Mouse (Mus musculus) telencephalon, adult 2 months (tissue): ENCODE results near the gene Vars2.

Experiments used
- DNase-seq: peaks from one replicate; pipeline ENCODE4 v3.0.0-alpha.2; 2011; ENCODE audit warnings: low read depth, low spot score

The Vars2 gene

DNA sequence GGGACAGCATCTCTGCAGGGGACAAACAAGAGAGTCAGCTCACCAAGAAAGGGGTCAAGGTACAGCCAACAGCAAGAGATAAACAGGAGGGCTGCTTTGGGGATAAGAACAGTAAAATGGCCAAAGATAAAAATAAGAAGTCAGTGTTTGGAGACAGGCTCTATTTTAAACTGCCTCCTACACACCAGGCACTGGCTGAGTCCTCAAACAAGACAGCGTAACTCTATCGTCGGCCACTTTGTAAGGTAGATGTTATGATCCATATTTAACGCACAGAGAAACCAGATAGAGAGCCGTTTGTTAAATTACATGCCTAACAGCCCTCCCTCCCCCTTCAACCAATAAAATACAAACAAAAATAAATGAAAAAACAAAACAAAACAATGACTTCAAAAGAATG is 26.5 kb upstream of the Vars2 start:
- DNase-seq, result no peak

- DNase-seq, result no peak
Measured at GRCm38 (mm10) chr17:35692368-35692767, 25.0 kb upstream of the Vars2 start.

GRCm38 (mm10) chr17:35691811-35692210 is 24.4 kb upstream of the Vars2 start:
- no peak for DNase-seq

DNA sequence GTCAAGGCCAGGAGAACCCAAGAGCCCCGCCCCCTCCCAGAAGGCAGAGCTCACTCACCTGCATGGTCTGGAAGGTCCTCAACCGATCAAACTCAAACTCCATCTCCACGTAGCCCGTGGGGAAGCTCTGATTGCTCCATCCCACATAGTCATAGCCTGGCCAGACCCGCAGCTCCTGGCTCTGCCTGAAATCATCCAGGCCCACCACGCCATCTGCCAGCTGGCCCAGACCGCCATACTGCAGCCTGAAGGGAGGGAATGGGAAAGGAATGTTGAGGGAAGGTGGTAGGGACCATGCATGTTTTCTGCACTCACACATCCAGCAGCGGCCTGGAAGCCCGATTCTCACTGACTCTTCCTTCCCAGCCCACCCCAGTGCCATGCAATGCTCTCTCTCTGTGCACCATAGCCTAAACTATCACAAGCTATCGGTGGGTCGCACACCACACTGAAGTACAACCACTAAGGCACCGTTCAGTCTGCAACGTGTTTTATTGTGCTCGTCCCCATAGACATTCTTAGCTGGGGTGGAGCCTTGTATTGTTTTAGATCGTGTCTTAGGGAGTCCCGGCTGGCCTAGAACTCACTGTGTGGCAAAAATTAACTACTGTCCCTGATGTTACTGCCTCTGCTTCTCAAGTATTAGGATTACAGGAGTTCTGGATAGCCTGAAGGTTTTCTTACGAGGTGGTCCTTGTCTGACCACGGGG is 22.7 kb upstream of the Vars2 start:
- DNase-seq, result no peak

GRCm38 (mm10) chr17:35688347-35689175 is 21.2 kb upstream of the Vars2 start:
- DNase-seq, result no peak

GRCm38 (mm10) chr17:35685061-35685460 is 17.7 kb upstream of the Vars2 start:
- no peak for DNase-seq

GRCm38 (mm10) chr17:35681986-35682385 is 14.6 kb upstream of the Vars2 start:
- no peak for DNase-seq

DNA sequence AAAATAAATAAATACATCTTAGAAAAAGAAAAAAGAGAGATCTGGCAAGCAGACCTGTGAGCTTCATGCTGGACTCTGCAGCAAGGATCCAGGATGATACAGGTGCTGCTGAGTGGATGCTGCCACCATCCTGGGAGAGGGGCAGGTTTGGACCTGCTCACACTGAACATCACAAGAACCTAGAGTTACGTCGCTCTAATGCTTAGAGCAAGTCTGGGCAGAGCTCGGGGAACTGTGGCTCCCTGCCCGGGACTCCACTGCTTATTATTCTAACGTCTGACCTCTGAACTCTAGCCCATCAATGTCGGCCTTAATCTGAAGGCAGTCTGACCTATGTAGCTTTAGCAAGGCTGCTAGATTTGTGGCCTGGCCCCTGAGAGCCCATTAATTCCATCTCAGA is 13.2 kb upstream of the Vars2 start:
- no peak for DNase-seq

DNA sequence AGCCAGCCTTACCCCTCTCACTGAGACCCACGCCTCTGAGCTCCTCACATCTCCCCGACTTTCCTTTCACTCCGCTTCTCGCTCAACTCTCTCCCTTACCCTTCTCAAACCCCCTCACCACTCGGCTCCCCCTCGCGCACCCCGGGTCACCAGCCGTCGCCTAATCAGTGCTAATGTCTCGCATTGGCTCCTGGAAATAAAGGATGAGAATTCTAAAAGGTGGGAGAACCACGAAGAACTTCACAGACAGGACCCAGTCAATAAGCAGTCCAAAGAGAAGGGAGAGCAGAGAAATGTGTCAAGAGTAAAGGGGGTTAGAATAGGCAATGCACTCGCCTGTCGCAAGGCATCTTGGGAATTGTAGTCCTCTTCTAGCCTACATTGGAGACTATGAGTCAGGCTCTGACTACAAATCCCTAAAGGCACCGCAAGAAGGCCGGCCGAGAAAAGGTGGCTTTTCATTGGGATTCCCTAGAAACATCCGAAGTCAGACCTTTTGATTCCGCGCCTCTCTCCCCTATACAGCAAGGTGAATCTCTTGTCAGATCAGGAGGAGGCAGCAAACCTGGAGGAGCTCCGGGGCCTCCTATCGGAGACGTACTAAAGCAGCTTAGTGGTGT is 6.1 kb upstream of the Vars2 start, which contains the start of gene Gtf2h4:
TSS of gene Gtf2h4 (minus strand) at position 324 of the 620 bp plus-strand sequence.
- DNase-seq, result peak; percentile 98

GRCm38 (mm10) chr17:35672527-35672926 is 5.1 kb upstream of the Vars2 start:
- DNase-seq, result no peak

- DNase-seq, result no peak
Measured at GRCm38 (mm10) chr17:35671846-35672245, 4.5 kb upstream of the Vars2 start.

DNA sequence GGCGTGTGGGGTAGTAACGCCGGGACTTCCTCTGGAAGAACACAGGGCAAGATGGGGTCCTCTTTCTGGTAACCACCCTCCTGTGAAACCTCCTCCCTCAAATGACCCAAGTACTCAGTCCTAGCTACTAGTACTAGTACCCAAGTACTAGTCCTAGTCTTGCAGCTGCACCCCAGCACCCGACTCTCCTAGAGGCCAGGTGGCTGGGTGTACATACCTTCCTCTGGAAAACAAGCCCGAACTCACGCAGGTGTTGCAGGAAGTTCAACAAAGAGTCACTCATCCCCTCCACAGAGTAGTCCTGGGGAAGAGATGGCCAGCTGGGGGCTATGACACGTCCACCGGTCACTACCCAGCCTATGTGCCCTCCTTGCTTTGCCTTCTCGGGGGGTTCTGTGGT is 2.3 kb upstream of the Vars2 start:
- no peak for DNase-seq

DNA sequence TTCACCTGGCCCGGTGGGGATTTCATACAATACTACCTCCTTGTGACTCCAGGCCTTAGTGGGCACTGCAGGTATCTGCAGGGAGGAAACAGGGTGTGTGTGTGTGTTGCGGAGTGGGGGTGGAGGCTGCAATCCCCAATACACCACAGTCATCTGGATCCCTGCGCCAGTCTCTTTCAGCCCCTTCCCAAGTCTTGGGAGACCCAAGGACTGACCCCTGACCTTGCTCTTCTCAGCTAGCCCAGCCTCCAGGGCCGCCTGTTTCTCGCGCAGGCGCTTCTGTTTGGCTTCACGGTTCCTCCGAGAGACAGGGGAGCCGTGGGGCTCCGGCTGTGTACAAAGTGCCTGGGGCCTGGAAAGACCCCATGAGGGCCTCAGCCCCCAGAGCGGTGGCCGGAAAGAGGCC is 538 bp downstream of the Vars2 start:
- no peak for DNase-seq

- peak; percentile 50 for DNase-seq
Measured at GRCm38 (mm10) chr17:35665957-35666515, 1.4 kb downstream of the Vars2 start.

DNA sequence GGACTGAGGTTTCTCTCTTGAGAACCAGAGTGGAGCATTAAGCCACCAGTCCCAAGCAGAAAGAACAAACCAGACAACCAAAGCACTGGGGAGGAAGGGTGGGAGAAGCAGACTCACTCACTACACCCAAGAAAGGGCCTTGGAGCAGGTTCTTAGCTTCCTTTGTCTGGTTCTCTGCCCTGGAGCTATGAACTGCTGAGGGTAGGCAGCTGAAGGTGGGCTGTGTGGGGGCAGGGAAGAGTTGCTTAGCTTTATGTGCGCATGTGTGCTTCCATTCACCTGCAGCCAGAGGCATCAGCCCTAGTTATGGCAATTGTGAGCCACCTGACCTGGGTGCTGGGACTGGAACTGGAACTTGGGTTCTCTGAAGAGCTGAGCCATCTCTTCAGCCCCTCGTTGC is 14.3 kb downstream of the Vars2 start:
- no peak for DNase-seq

DNA sequence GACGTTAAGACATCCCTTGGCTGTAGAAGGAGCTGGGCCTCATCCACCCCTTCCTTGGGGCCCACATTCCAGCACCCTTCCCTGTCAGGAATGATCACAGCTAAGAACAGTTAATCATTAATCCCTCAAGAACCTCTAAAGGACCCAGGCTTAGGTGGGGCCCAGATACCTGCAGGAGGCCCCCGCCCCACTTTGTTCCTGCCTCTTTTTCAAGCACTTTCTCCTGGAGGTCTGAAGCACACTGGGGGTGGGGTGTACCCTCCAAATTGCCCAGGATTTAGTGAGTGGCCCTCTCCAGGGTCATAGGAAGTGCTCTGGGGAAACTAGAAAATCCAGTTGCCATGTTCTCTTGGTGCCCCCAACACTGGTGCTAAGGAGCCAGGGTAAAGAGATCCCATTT is 18.0 kb downstream of the Vars2 start:
- no peak for DNase-seq

GRCm38 (mm10) chr17:35643609-35644236 is 23.7 kb downstream of the Vars2 start, which contains the start of gene Mucl3:
Mucl3 (minus strand) TSS chr17:35643695.
- no peak for DNase-seq

GRCm38 (mm10) chr17:35639352-35639751 is 28.0 kb downstream of the Vars2 start:
- DNase-seq, result no peak

- peak; percentile 42 for DNase-seq
Measured at GRCm38 (mm10) chr17:35638475-35639190, 28.8 kb downstream of the Vars2 start.

GRCm38 (mm10) chr17:35636363-35636762 is 31.0 kb downstream of the Vars2 start:
- no peak for DNase-seq

DNA sequence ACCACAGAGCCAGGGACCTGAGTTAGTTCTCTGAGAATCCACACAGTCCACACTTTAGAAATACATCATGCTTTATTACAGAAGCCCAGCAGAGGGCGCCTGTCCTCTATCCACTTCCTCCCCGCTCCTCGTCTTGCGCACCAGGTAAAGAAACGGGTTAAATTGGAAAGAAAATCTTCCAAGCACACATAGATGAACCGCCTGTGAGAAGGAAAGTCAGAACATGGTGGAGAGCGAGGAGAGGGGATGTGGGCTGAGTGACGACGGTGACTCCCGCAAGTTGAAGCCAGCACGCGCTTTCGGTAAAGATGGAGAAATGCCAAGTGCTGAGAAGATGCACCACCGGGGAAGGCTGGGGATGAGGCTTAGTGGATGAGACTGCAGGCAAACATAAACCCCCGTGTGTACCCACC is 31.7 kb downstream of the Vars2 start:
- peak; percentile 78 for DNase-seq
